In genomic region chr1:144309901-144310300, GRCm38 (mm10) we compare ENCODE assay signal across 21 mouse cellular contexts.
DNase-seq lines count a peak whose midpoint lies in the region; ATAC-seq and TF ChIP-seq lines count a peak whose summit lies in the region.
"Had no signal": no experiment of that assay in that cellular context is flagged by ENCODE, and none has a peak within 500 bp of the region (broad histone marks: within the 10 kb centered on the region; RNA-seq: fewer than 3 reads in every experiment).

No protein-coding gene starts in this region.

- H3K36me3 ChIP-seq in forebrain, embryonic 16.5 days (ENCODE audit: control insufficient read depth, insufficient read depth), result no peaks in the 10 kb centered on the region
- H3K36me3 ChIP-seq in forebrain, embryonic 12.5 days (replicated peaks), result no peaks in the 10 kb centered on the region
- no peaks in the 10 kb centered on the region for H3K36me3 ChIP-seq in stomach, embryonic 14.5 days (ENCODE audit: control insufficient read depth, insufficient read depth, low read length)
- no peaks in the 10 kb centered on the region for H3K36me3 ChIP-seq in stomach, postnatal 0 days (ENCODE audit: control insufficient read depth, insufficient read depth, low read length)
- H3K36me3 ChIP-seq: embryonic facial prominence, embryonic 10.5 days; heart, embryonic 10.5 days had no signal

- H3K9me3 ChIP-seq in forebrain, embryonic 16.5 days (ENCODE audit: control insufficient read depth, low read length), result no peaks in the 10 kb centered on the region
- H3K9me3 ChIP-seq in forebrain, embryonic 12.5 days, result no peaks in the 10 kb centered on the region
- H3K9me3 ChIP-seq in stomach, embryonic 14.5 days (ENCODE audit: control insufficient read depth, low read depth, low read length), result no peaks in the 10 kb centered on the region
- H3K9me3 ChIP-seq in stomach, postnatal 0 days (ENCODE audit: control insufficient read depth, low read length), result no peaks in the 10 kb centered on the region
- H3K9me3 ChIP-seq: embryonic facial prominence, embryonic 10.5 days; heart, embryonic 10.5 days had no signal

- no peaks in the 10 kb centered on the region for H3K4me1 ChIP-seq in forebrain, embryonic 16.5 days (replicated peaks; ENCODE audit: control insufficient read depth, insufficient read depth, low read length)
- H3K4me1 ChIP-seq in forebrain, embryonic 12.5 days, result no peaks in the 10 kb centered on the region
- 0 out of 2 replicates have a peak, but pooled peaks cover 3% of the 10 kb centered on the region for H3K4me1 ChIP-seq in stomach, embryonic 14.5 days (ENCODE audit: control insufficient read depth, insufficient read depth, low read length)
- no peaks in the 10 kb centered on the region for H3K4me1 ChIP-seq in stomach, postnatal 0 days (replicated peaks; ENCODE audit: control insufficient read depth, insufficient read depth)
- H3K4me1 ChIP-seq: embryonic facial prominence, embryonic 10.5 days; heart, embryonic 10.5 days had no signal

- H3K9ac ChIP-seq in forebrain, embryonic 16.5 days (replicated peaks; ENCODE audit: low read depth, low read length), result no peak overlapping the region
- H3K9ac ChIP-seq in forebrain, embryonic 12.5 days, result no peak overlapping the region
- H3K9ac ChIP-seq in stomach, embryonic 14.5 days (replicated peaks; ENCODE audit: low read depth, low read length), result no peak overlapping the region
- H3K9ac ChIP-seq in stomach, postnatal 0 days (ENCODE audit: low read length), result no peak overlapping the region
- H3K9ac ChIP-seq: hindbrain, embryonic 14.5 days had no signal

- WGBS in forebrain, embryonic 16.5 days, result 30% methylated on average over 3 of the region's 3 CpGs
- WGBS in forebrain, embryonic 12.5 days, result 74% methylated on average over 3 of the region's 3 CpGs
- WGBS in stomach, embryonic 14.5 days, result 54% methylated on average over 3 of the region's 3 CpGs
- 51% methylated on average over 3 of the region's 3 CpGs for WGBS in stomach, postnatal 0 days

- ATAC-seq in forebrain, embryonic 16.5 days, result 0 out of 2 replicates have a peak, but pooled peaks have one; percentile 33
- no peak for ATAC-seq in forebrain, embryonic 12.5 days (ENCODE audit: low FRiP score)
- ATAC-seq in stomach, embryonic 14.5 days (ENCODE audit: insufficient number of reproducible peaks, insufficient read depth, low FRiP score, low read depth), result no peak
- no peak for ATAC-seq in stomach, postnatal 0 days (ENCODE audit: low FRiP score, low TSS enrichment)
- ATAC-seq: activated CD4-positive, CD25-positive, alpha-beta regulatory T cell, adult 4 months; intestine, embryonic 16.5 days; Patski had no signal

- TF ChIP-seq CTCF in stomach, postnatal 0 days (IDR thresholded peaks at IDR 0.05; ENCODE audit: low read depth), result no peak

- no peaks in the 10 kb centered on the region for H3K27me3 ChIP-seq in forebrain, embryonic 16.5 days (replicated peaks; ENCODE audit: control insufficient read depth, insufficient read depth, low read length)
- H3K27me3 ChIP-seq in forebrain, embryonic 12.5 days, result no peaks in the 10 kb centered on the region
- H3K27me3 ChIP-seq in stomach, embryonic 14.5 days (ENCODE audit: control insufficient read depth, insufficient read depth, low read length), result no peaks in the 10 kb centered on the region
- no peaks in the 10 kb centered on the region for H3K27me3 ChIP-seq in stomach, postnatal 0 days (ENCODE audit: control insufficient read depth, insufficient read depth, low read length)
- H3K27me3 ChIP-seq: Patski had no signal

- H3K4me2 ChIP-seq in forebrain, embryonic 16.5 days (ENCODE audit: low read length), result no peak overlapping the region
- H3K4me2 ChIP-seq in forebrain, embryonic 12.5 days, result no peak overlapping the region
- H3K4me2 ChIP-seq in stomach, embryonic 14.5 days (replicated peaks; ENCODE audit: low read depth, low read length), result no peak overlapping the region
- H3K4me2 ChIP-seq in stomach, postnatal 0 days (replicated peaks; ENCODE audit: low read depth), result no peak overlapping the region
- H3K4me2 ChIP-seq: hindbrain, embryonic 14.5 days had no signal

- peak; percentile 5 for DNase-seq in adrenal gland, postnatal 14 days
- DNase-seq in adrenal gland, postnatal 4 days (ENCODE audit: low spot score in 2 of 2), result no peak
- DNase-seq in stomach, postnatal 0 days (ENCODE audit: low spot score), result no peak
- peak; percentile 14 for DNase-seq in retina, postnatal 1 day
- DNase-seq in layer of hippocampus, adult 9-10 months (ENCODE audit: low spot score), result no peak
- DNase-seq: adrenal gland, adult 8-10 months; cerebellum, adult 8-10 months; gastrocnemius, postnatal 36 days; heart, adult 11 months; heart, postnatal 10 days; kidney, adult 2 months had no signal

- no peak for TF ChIP-seq EP300 in stomach, postnatal 0 days (optimal IDR thresholded peaks at IDR 0.05)

- no peak overlapping the region for H3K4me3 ChIP-seq in forebrain, embryonic 16.5 days (replicated peaks; ENCODE audit: low read length)
- no peak overlapping the region for H3K4me3 ChIP-seq in forebrain, embryonic 12.5 days (replicated peaks)
- H3K4me3 ChIP-seq in stomach, embryonic 14.5 days (ENCODE audit: low read depth, low read length), result no peak overlapping the region
- H3K4me3 ChIP-seq in stomach, postnatal 0 days (ENCODE audit: low read depth, low read length), result no peak overlapping the region
- H3K4me3 ChIP-seq: embryonic facial prominence, embryonic 10.5 days; erythroblast, embryonic 14.5 days; heart, embryonic 10.5 days had no signal

- no peak overlapping the region for H3K27ac ChIP-seq in forebrain, embryonic 16.5 days (ENCODE audit: low read length)
- H3K27ac ChIP-seq in forebrain, embryonic 12.5 days, result no peak overlapping the region
- H3K27ac ChIP-seq in stomach, embryonic 14.5 days (ENCODE audit: low read length), result peak overlapping the region; percentile 33; the same call in 1 of the 2 replicates
- no peak overlapping the region for H3K27ac ChIP-seq in stomach, postnatal 0 days (replicated peaks)
- H3K27ac ChIP-seq: embryonic facial prominence, embryonic 10.5 days; heart, embryonic 10.5 days; hindbrain, embryonic 14.5 days had no signal

Comparison
In these comparisons a context has a peak if more than half of its experiments do, and no peak if none do; other contexts are left out.
1. DNase-seq: peak in adrenal gland, postnatal 14 days (single experiment) and retina, postnatal 1 day (single experiment); none in adrenal gland, postnatal 4 days (0 of 2), stomach, postnatal 0 days (single experiment) and layer of hippocampus, adult 9-10 months (single experiment).